Mouse (Mus musculus): Measurements from ENCODE around the gene Mfrp. TPM values are rescaled to one million over a fixed set of nuclear protein-coding genes. Genes with fewer than 3 reads are reported as not detected.

Mfrp gene
- total and polyA plus RNA-seq, 2 experiments from 2014 or later: 0.05 to 2.8 TPM

DNA sequence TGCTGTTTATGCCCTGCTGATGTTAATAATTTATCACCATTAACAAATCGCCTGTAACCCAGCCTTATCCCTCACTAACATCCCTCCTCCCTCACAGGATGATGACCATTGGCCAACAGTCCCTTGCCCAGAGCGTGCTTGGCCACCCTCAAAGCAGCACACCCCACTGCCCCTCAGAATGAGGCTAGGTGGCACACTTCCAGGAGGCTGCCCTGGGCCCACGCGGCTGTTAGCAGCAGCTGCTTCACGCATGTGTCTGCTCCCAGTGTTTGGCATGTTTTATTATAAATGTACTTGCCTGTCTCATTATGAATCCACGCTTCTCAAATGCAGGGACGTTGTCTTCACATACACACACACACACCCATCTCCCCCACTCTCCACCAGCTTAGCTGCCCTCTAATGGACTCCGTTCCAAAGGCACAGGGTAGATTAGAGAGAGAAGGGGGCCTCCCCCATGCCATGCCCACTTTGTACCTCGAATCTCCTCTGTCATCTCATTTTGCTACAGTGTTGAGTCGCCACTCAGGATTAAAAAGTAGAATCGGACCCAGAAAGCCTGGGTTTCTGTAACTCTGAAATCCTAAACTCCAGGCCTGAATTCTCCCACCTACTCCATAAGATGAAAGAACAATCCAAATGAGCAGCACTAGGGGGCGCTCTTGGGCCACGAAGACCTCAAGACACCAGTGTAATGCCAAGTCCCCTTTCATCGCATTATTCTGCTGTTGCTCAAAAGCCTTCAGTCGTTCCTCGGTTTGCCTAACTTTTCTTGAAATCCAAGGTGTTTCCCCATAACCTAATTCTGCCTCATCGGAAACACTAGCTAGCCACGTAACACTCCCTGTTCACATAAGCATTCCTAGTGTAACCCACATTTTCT lies 24.3 kb downstream of the Mfrp start:
- Histone ChIP-seq H3K27me3 (ENCODE audit: insufficient read depth, low read length) (no peaks in the 10 kb centered on the region; the same call in 1 of the 2 replicates), H3K9ac (replicated peaks; ENCODE audit: low read length, poor library complexity, severe bottlenecking) (no peak overlapping the region), H3K4me1 (ENCODE audit: insufficient read depth, low read length) (peaks cover 9% of the 10 kb centered on the region; the same call in 1 of the 2 replicates), H3K36me3 (ENCODE audit: insufficient read depth, low read length) (no peaks in the 10 kb centered on the region), H3K27ac (ENCODE audit: low read depth, low read length) (no peak overlapping the region), H3K9me3 (ENCODE audit: low read length) (no peaks in the 10 kb centered on the region), H3K4me2 (ENCODE audit: low read depth, low read length, poor library complexity, severe bottlenecking) (peak overlapping the region; percentile 34; the same call in 1 of the 2 replicates), H3K4me3 (ENCODE audit: low read depth, low read length) (no peak overlapping the region)
- DNase-seq (ENCODE audit: low spot score): peak; percentile 94
- peak; percentile 73; the same call in 1 of the 2 replicates for ATAC-seq (ENCODE audit: low FRiP score)
- TF ChIP-seq CTCF (IDR thresholded peaks at IDR 0.05): peak; percentile 93
- 30% methylated on average over 18 of the region's 18 CpGs for WGBS

DNA sequence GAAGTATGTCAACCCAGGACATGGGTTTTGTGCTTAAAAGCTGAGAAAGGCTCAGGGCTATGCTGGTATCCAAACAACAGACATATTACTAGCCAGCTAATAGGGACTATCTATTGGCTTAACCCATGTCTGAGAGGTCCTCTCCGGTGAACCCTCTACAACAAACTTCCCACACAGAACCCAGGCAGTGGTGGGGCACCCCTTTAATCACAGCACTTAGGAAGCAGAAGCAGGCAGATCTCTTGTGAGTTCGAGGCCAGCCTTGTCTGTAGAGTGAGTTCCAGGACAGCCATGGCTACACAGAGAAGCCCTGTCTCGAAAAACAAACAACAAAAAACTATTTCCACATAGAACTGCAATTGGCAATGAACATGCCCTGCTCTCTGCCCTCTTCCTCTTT lies 25.2 kb downstream of the Mfrp start:
- no peak for ATAC-seq (ENCODE audit: low FRiP score)
- Histone ChIP-seq H3K9me3 (ENCODE audit: low read length) (no peaks in the 10 kb centered on the region), H3K4me1 (ENCODE audit: insufficient read depth, low read length) (peaks cover 9% of the 10 kb centered on the region; the same call in 1 of the 2 replicates), H3K4me3 (ENCODE audit: low read depth, low read length) (no peak overlapping the region), H3K4me2 (ENCODE audit: low read depth, low read length, poor library complexity, severe bottlenecking) (no peak overlapping the region), H3K9ac (replicated peaks; ENCODE audit: low read length, poor library complexity, severe bottlenecking) (no peak overlapping the region), H3K27ac (ENCODE audit: low read depth, low read length) (no peak overlapping the region), H3K27me3 (ENCODE audit: insufficient read depth, low read length) (no peaks in the 10 kb centered on the region; the same call in 1 of the 2 replicates), H3K36me3 (ENCODE audit: insufficient read depth, low read length) (no peaks in the 10 kb centered on the region)
- no peak for DNase-seq (ENCODE audit: low spot score)
- no peak for TF ChIP-seq CTCF (IDR thresholded peaks at IDR 0.05)
- 94% methylated on average over 3 of the region's 3 CpGs for WGBS

DNA sequence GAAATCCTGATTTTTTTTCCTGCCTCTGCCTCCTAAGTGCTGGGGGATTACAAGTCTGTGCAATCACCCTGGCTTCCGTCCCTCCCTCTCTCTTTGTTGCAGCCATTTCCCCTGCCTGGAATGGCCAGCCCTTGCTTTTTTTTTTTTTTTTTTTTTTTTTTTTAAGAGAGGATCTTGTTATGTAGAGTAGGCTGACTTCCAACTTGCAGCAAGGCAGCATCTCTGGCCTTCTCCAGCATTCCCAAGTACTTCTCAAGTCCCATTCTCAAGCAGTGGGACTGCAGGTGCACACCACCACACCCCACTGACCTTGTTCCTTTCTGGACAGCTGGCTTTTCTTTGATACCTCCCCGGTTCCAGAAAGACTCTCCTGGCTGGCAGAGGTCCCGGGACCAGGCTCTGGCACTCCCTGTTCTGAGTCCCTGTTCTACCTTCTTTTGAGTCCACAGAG lies 25.8 kb downstream of the Mfrp start:
- H3K4me1 ChIP-seq (ENCODE audit: insufficient read depth, low read length): peaks cover 9% of the 10 kb centered on the region; the same call in 1 of the 2 replicates
- no peaks in the 10 kb centered on the region; the same call in none of the 2 replicates for H3K27me3 ChIP-seq (ENCODE audit: insufficient read depth, low read length)
- no peak overlapping the region for H3K4me3 ChIP-seq (ENCODE audit: low read depth, low read length)
- no peak for TF ChIP-seq CTCF (IDR thresholded peaks at IDR 0.05)
- H3K9ac ChIP-seq (replicated peaks; ENCODE audit: low read length, poor library complexity, severe bottlenecking): no peak overlapping the region
- ATAC-seq (ENCODE audit: low FRiP score): no peak
- H3K4me2 ChIP-seq (ENCODE audit: low read depth, low read length, poor library complexity, severe bottlenecking): no peak overlapping the region
- H3K27ac ChIP-seq (ENCODE audit: low read depth, low read length): no peak overlapping the region
- H3K9me3 ChIP-seq (ENCODE audit: low read length): no peaks in the 10 kb centered on the region
- WGBS: 48% methylated on average over 3 of the region's 3 CpGs
- DNase-seq (ENCODE audit: low spot score): no peak
- no peaks in the 10 kb centered on the region for H3K36me3 ChIP-seq (ENCODE audit: insufficient read depth, low read length)

DNA sequence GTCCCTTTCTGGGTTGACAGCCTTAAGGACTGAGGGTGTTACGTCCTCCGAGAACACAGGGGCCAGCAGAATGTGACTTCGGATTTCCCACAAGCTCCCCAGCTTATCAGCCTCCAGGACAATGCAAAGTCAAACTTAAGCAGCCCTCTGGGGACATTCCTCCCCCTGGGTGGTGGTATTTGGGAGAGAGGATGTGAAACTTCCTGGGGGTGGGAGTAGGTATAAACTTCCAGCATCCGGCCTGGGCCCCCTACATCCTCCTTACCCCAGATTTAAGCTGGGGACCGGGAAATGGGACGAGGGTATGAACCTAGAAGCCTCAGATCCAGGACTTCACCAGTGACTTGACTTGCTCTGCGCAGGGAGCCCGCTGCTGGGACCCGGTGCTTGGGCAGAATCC lies 28.1 kb downstream of the Mfrp start:
- no peaks in the 10 kb centered on the region for H3K9me3 ChIP-seq (ENCODE audit: low read length)
- no peak for ATAC-seq (ENCODE audit: low FRiP score)
- H3K36me3 ChIP-seq (ENCODE audit: insufficient read depth, low read length): no peaks in the 10 kb centered on the region
- no peak for TF ChIP-seq CTCF (IDR thresholded peaks at IDR 0.05)
- peak overlapping the region; percentile 50 for H3K4me2 ChIP-seq (ENCODE audit: low read depth, low read length, poor library complexity, severe bottlenecking)
- no peak overlapping the region for H3K27ac ChIP-seq (ENCODE audit: low read depth, low read length)
- peaks cover 9% of the 10 kb centered on the region; the same call in 1 of the 2 replicates for H3K4me1 ChIP-seq (ENCODE audit: insufficient read depth, low read length)
- H3K27me3 ChIP-seq (ENCODE audit: insufficient read depth, low read length): peaks cover 15% of the 10 kb centered on the region
- H3K4me3 ChIP-seq (ENCODE audit: low read depth, low read length): peak overlapping the region; percentile 27
- DNase-seq (ENCODE audit: low spot score): no peak
- WGBS: 8% methylated on average over 9 of the region's 9 CpGs
- peak overlapping the region; percentile 30; the same call in 1 of the 2 replicates for H3K9ac ChIP-seq (replicated peaks; ENCODE audit: low read length, poor library complexity, severe bottlenecking)

DNA sequence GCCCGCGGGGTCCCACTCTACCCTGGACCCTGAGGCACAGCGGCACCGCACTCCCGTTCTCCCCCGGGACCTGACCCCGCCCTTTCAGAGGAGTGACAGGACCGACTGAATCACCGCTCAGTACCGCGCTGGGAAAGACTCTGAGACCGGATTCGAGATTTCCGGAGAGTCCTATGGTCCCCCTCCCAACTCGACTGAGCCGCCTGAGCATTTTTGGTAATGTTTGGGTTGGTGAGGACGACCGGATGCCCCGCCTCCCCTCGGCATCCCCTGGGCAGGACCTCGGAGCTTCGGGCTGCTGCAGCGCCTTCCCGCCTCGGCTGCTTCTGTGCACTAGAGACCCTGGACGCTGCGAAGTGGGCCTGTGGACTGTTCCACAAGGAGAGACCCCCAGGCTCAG lies 28.5 kb downstream of the Mfrp start:
- Histone ChIP-seq H3K9ac (replicated peaks; ENCODE audit: low read length, poor library complexity, severe bottlenecking) (peak overlapping the region; percentile 30), H3K4me1 (ENCODE audit: insufficient read depth, low read length) (peaks cover 9% of the 10 kb centered on the region; the same call in 1 of the 2 replicates), H3K4me2 (ENCODE audit: low read depth, low read length, poor library complexity, severe bottlenecking) (peak overlapping the region; percentile 50), H3K9me3 (ENCODE audit: low read length) (no peaks in the 10 kb centered on the region), H3K27me3 (ENCODE audit: insufficient read depth, low read length) (peaks cover 17% of the 10 kb centered on the region), H3K36me3 (ENCODE audit: insufficient read depth, low read length) (no peaks in the 10 kb centered on the region), H3K27ac (ENCODE audit: low read depth, low read length) (no peak overlapping the region), H3K4me3 (ENCODE audit: low read depth, low read length) (peak overlapping the region; percentile 27)
- no peak for TF ChIP-seq CTCF (IDR thresholded peaks at IDR 0.05)
- ATAC-seq (ENCODE audit: low FRiP score) (no peak), DNase-seq (ENCODE audit: low spot score) (peak; percentile 30)
- 1% methylated on average over 27 of the region's 27 CpGs for WGBS

All from midbrain, postnatal 0 days (tissue).